Mouse (Mus musculus): ENCODE data around the gene Bhmt.

- no peak for TF ChIP-seq CTCF (IDR thresholded peaks at IDR 0.05; ENCODE audit: borderline replicate concordance, control insufficient read depth, extremely low read depth, insufficient read depth, low read length, poor library complexity)
- TF ChIP-seq POLR2A (IDR thresholded peaks at IDR 0.05; ENCODE audit: control insufficient read depth, extremely low read depth, insufficient read depth, low read length, poor library complexity): no peak
Observed at GRCm38 (mm10) chr13:93601527-93601926, 36.2 kb downstream of the Bhmt start.

Measured in thymus, adult 2 months (tissue).